Mouse (Mus musculus) liver, postnatal 0 days (tissue): Measurements from ENCODE around the gene Lrrc29. TPM values are rescaled to one million over a fixed set of nuclear protein-coding genes. Genes with fewer than 3 reads are reported as not detected.
A peak's percentile ranks its signal among the peaks of the same experiment; 100 is the strongest.

Experiments used
- ATAC-seq: fragments of 200-750 bp; cut with Nextera tagmentation; 2 replicates; pipeline ENCODE4 v1.8.0; 2017; ENCODE audit warnings: mild to moderate bottlenecking, moderate library complexity
- DNase-seq: peaks from one replicate; pipeline ENCODE4 v3.0.0-alpha.2; 2016
- H3K27ac ChIP-seq: fragments of 300-500 bp; sonication (generic); 2 replicates; pipeline ENCODE4 v1.5.1; 2014; ENCODE audit warnings: antibody characterized with exemption, moderate library complexity, mild to moderate bottlenecking, low read depth
- H3K27me3 ChIP-seq: fragments of 300-500 bp; sonication (generic); 2 replicates; pipeline ENCODE4 v1.6.1; 2014; ENCODE audit warnings: low read length, control low read depth, mixed read lengths; ENCODE audit not compliant: insufficient read depth
- H3K36me3 ChIP-seq: fragments of 300-500 bp; sonication (generic); replicated peaks from 2 replicates; pipeline ENCODE4 v1.6.1; 2014; ENCODE audit warnings: mild to moderate bottlenecking, control low read depth, low read length, moderate library complexity, mixed read lengths; ENCODE audit not compliant: insufficient read depth
- H3K4me1 ChIP-seq: fragments of 300-500 bp; sonication (generic); 2 replicates; pipeline ENCODE4 v1.6.1; 2014; ENCODE audit warnings: antibody characterized with exemption, mild to moderate bottlenecking, control low read depth; ENCODE audit not compliant: insufficient read depth
- H3K4me2 ChIP-seq: fragments of 300-500 bp; sonication (generic); 2 replicates; pipeline ENCODE4 v1.6.1; 2014; ENCODE audit warnings: low read depth, mild to moderate bottlenecking, low read length, moderate library complexity, mixed read lengths
- H3K4me3 ChIP-seq: fragments of 300-500 bp; sonication (generic); 2 replicates; pipeline ENCODE4 v1.5.1; 2014; ENCODE audit warnings: low read depth, low read length
- H3K9ac ChIP-seq: fragments of 300-500 bp; sonication (generic); replicated peaks from 2 replicates; pipeline ENCODE4 v1.6.1; 2014; ENCODE audit warnings: mild to moderate bottlenecking, moderate library complexity
- H3K9me3 ChIP-seq: fragments of 300-500 bp; sonication (generic); 2 replicates; pipeline ENCODE4 v1.6.1; 2016; ENCODE audit warnings: mild to moderate bottlenecking, control low read depth, low read length, mixed read lengths
- CTCF ChIP-seq: sonication (generic); IDR thresholded peaks from 2 replicates; pipeline ENCODE4 v1.5.1; 2016; ENCODE audit warnings: antibody characterized with exemption, low read depth
- EP300 ChIP-seq: IDR thresholded peaks from 2 replicates; pipeline ENCODE4 v1.6.1; 2016; ENCODE audit warnings: antibody characterized with exemption, low read depth, mild to moderate bottlenecking
- WGBS: fragments of 180-500 bp; shearing (Covaris S2); extraction: QIAGEN DNeasy Blood & Tissue Kit; methylation state at CpG from one replicate; pipeline ENCODE4 v1.1.7; 2014; ENCODE audit not compliant: insufficient replicate concordance; 5-methylcytosine and 5-hydroxymethylcytosine counted together
- polyA plus RNA-seq: library from polyadenylated mRNA; unstranded; fragments of >200 nt; fragmentation: Nextera tagmentation; extraction: Ambion mirVana; gene quantifications from 2 replicates; pipeline ENCODE4 v1.2.1, GENCODE M21; 2015

Lrrc29 gene
- polyA plus RNA-seq, 1 experiment from 2014 or later, result 7.7 TPM

- ATAC-seq (no peak), DNase-seq (no peak)
- H3K9ac ChIP-seq, result no peak overlapping the region
- TF ChIP-seq EP300 (0 out of 2 replicates have a peak, but pooled peaks have one; percentile 28), CTCF (no peak)
- H3K4me2 ChIP-seq, result no peak overlapping the region
- no peak overlapping the region for H3K27ac ChIP-seq
- H3K4me1 ChIP-seq, result peaks cover 45% of the 10 kb centered on the region
- 63% methylated on average over 8 of the region's 8 CpGs for WGBS
- H3K4me3 ChIP-seq, result no peak overlapping the region
- no peaks in the 10 kb centered on the region for H3K27me3 ChIP-seq
- peaks cover 78% of the 10 kb centered on the region for H3K36me3 ChIP-seq
- H3K9me3 ChIP-seq, result no peaks in the 10 kb centered on the region
These were observed 22.7 kb downstream of the Lrrc29 start for GRCm38 (mm10) chr8:105303396-105303795.

DNA sequence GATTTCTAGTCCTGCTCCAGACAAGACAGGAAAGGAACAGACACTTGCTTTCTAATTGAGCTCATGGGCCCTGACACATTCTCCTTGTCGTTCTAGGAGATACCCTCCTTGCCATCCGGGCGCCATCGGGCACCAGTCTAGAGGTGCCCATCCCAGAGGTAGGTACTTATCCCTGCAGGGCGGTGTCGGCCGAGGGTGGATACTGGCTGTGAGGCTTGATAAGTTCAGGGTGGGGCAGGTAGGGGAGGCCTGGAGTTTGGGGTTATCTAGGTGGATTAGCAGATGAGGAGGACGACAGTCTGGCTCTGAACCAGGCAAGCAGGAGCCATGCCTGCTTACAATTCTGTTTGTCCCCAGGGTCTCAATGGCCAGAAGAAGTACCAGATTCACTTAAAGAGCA lies 26.1 kb downstream of the Lrrc29 start:
- Histone ChIP-seq H3K4me1 (peaks cover 59% of the 10 kb centered on the region), H3K4me2 (peak overlapping the region; percentile 90), H3K4me3 (peak overlapping the region; percentile 94), H3K9me3 (no peaks in the 10 kb centered on the region), H3K36me3 (peaks cover 60% of the 10 kb centered on the region), H3K9ac (peak overlapping the region; percentile 61), H3K27ac (peak overlapping the region; percentile 84), H3K27me3 (no peaks in the 10 kb centered on the region)
- ATAC-seq (peak; percentile 86), DNase-seq (peak; percentile 83)
- 56% methylated on average over 8 of the region's 8 CpGs for WGBS
- TF ChIP-seq CTCF (no peak), EP300 (peak; percentile 93)

- DNase-seq (peak; percentile 39), ATAC-seq (no peak)
- Histone ChIP-seq H3K4me3 (peak overlapping the region; percentile 94), H3K9me3 (no peaks in the 10 kb centered on the region), H3K36me3 (peaks cover 47% of the 10 kb centered on the region), H3K4me2 (peak overlapping the region; percentile 90), H3K4me1 (peaks cover 47% of the 10 kb centered on the region), H3K27ac (peak overlapping the region; percentile 84), H3K27me3 (no peaks in the 10 kb centered on the region), H3K9ac (peak overlapping the region; percentile 97)
- 38% methylated on average over 18 of the region's 18 CpGs for WGBS
- no peak for TF ChIP-seq EP300
- TF ChIP-seq CTCF, result no peak
These were observed 27.5 kb downstream of the Lrrc29 start for GRCm38 (mm10) chr8:105298351-105299252.

DNA sequence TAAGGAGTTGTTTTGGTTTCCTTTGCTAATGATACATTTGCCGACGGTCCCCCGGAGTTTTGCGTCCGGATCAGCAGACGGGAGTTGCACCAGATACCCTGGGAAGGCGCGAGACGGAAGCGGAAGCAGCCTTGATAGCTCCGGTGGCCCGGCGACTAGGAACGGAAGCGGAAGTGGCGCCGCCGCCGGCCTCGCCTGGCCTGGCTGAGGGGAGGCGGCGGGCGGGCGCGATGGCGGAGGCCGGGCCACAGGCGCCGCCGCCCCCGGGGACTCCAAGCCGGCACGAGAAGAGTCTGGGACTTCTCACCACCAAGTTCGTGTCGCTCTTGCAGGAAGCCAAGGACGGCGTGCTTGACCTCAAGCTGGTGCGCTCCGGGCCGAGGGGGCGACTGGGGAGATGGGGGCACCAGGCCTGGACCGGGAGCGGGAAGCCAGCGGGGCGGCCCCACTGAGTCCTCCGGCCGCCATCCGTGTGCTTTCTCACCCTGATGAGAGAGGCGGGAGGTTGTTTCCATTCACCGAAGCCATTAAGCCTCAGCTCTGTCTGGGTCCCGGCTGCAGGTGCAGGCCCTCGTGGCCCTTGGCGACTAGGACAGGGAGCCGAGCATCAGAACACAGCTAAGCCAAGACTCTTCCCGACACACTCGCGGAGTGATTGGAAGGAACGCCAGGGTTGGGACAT lies 28.4 kb downstream of the Lrrc29 start, which contains the start of gene E2f4:
Gene E2f4, plus strand, starts transcription at position 153 of the 682 bp plus-strand sequence.
- Histone ChIP-seq H3K27me3 (no peaks in the 10 kb centered on the region), H3K36me3 (peaks cover 37% of the 10 kb centered on the region), H3K4me1 (peaks cover 40% of the 10 kb centered on the region), H3K9ac (peak within 1 kb of the TSS; percentile 97), H3K9me3 (no peaks in the 10 kb centered on the region), H3K27ac (peak within 1 kb of the TSS; percentile 84), H3K4me2 (peak within 1 kb of the TSS; percentile 90), H3K4me3 (peak within 1 kb of the TSS; percentile 94)
- TF ChIP-seq CTCF (0 out of 2 replicates have a peak, but pooled peaks have one; percentile 1), EP300 (no peak)
- peak; percentile 81 for ATAC-seq
- DNase-seq, result peak; percentile 95
- WGBS, result under 1% methylated on average over 58 of the region's 58 CpGs

DNA sequence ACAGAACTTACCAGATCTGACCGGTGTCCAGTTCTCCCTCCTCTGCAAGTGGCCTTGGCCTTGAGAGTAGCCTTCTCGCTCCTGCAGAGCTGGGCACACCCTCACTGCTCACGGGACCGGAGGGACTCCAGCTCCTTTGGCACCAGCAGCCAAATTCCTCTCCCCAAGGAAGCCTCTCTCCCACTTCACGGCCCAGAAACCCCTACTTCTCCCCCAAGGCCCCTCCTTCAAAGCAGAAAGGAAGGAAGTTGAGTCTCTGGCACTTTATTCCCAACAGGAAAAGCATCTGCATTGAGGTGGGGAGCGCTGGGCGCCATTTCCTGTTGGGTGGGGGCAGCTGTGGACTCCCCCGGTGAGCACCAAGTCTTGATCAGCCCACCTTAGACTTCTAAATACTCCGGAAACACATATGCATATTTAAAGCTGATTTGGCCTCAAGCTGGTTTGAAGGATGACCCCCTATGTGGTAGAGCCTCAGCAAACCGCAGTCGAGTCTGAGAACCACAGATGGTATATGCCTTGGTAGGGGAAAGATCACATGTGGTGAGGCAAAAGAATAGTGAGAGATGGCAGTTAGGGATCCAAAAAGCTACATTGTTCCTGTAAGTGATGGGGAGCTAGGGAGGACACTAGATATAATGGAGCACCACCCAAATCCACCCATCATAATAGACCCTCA lies 30.0 kb downstream of the Lrrc29 start, which contains the start of gene Exoc3l:
Gene Exoc3l, minus strand, starts transcription at position 207 of the 679 bp plus-strand sequence.
- DNase-seq (no peak), ATAC-seq (no peak)
- no peak for TF ChIP-seq EP300
- WGBS, result 36% methylated on average over 11 of the region's 11 CpGs
- H3K9ac ChIP-seq, result no peak within 1 kb of the TSS; the same call in 1 of the 2 replicates
- peak within 1 kb of the TSS; percentile 84 for H3K27ac ChIP-seq
- no peaks in the 10 kb centered on the region for H3K27me3 ChIP-seq
- H3K4me2 ChIP-seq, result peak within 1 kb of the TSS; percentile 90
- H3K9me3 ChIP-seq, result no peaks in the 10 kb centered on the region
- peaks cover 32% of the 10 kb centered on the region for H3K4me1 ChIP-seq
- peaks cover 22% of the 10 kb centered on the region for H3K36me3 ChIP-seq
- peak within 1 kb of the TSS; percentile 94 for H3K4me3 ChIP-seq
